Mouse (Mus musculus) telencephalon, adult 2 months (tissue): ENCODE data around the gene Gpx6.

Source experiments
- DNase-seq: peaks from one replicate; pipeline ENCODE4 v3.0.0-alpha.2; 2011; ENCODE audit warnings: low read depth, low spot score

The Gpx6 gene

GRCm38 (mm10) chr13:21322509-21323375 lies 10.8 kb downstream of the Gpx6 start:
- DNase-seq: peak; percentile 36

- no peak for DNase-seq
Observed at GRCm38 (mm10) chr13:21323405-21323804, 11.5 kb downstream of the Gpx6 start.

- DNase-seq: peak; percentile 6
Observed at GRCm38 (mm10) chr13:21326191-21326590, 14.3 kb downstream of the Gpx6 start.

- DNase-seq: peak; percentile 63
Observed at GRCm38 (mm10) chr13:21326657-21327211, 14.8 kb downstream of the Gpx6 start.

- DNase-seq: no peak
Observed at GRCm38 (mm10) chr13:21327424-21327823, 15.5 kb downstream of the Gpx6 start.

GRCm38 (mm10) chr13:21346610-21347009 lies 34.7 kb downstream of the Gpx6 start, which contains the start of gene Olfr1367:
TSS of gene Olfr1367 (plus strand) at chr13:21346910.
- no peak for DNase-seq

GRCm38 (mm10) chr13:21350593-21350992 lies 38.7 kb downstream of the Gpx6 start:
- no peak for DNase-seq

GRCm38 (mm10) chr13:21362621-21363248 lies 50.8 kb downstream of the Gpx6 start, which contains the start of gene Zscan12:
TSS of gene Zscan12 (plus strand) at chr13:21362820.
- DNase-seq: peak; percentile 94

GRCm38 (mm10) chr13:21363719-21364118 lies 51.8 kb downstream of the Gpx6 start:
- no peak for DNase-seq

GRCm38 (mm10) chr13:21366635-21367034 lies 54.7 kb downstream of the Gpx6 start:
- no peak for DNase-seq
